Mouse (Mus musculus): ENCODE results near the gene Tbx3.

DNA sequence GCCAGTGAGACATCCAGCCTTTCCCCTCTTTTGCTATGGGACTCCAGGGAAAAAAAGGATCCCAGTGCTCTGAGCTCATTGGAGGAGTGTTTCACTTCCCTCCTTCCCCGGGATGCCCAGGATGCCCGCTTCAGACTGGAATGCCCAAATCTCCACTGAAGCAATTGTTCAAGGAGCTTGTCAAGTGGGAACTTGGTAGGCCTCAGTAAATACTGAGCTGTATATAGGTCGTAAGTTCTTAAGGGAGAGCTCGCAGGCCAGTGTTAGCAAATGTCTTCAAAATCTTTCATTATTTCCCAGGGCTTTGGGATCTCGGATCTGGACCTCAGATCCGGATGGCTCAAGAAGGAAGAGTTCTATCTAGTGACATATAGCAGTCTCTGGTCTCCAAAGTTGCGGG, 14.1 kb upstream of the Tbx3 start:
- TF ChIP-seq TCF12 (IDR thresholded peaks at IDR 0.05; ENCODE audit: insufficient read depth, poor library complexity, severe bottlenecking): no peak
- TF ChIP-seq MAX (IDR thresholded peaks at IDR 0.05; ENCODE audit: low read depth): no peak
- TF ChIP-seq POLR2A (IDR thresholded peaks at IDR 0.05; ENCODE audit: insufficient read length, low read depth): no peak
- no peak for TF ChIP-seq MYOD1 (IDR thresholded peaks at IDR 0.05; ENCODE audit: control insufficient read depth in 1 of 3, insufficient read length in 2 of 3, low read depth in 2 of 3)
- no peak for TF ChIP-seq TCF3 (IDR thresholded peaks at IDR 0.05; ENCODE audit: insufficient read length, low read depth)
- TF ChIP-seq MYOG (IDR thresholded peaks at IDR 0.05; ENCODE audit: control insufficient read depth in 1 of 3, insufficient read depth in 1 of 3, insufficient read length in 2 of 3, low read depth in 2 of 3): no peak
- TF ChIP-seq E2F4 (IDR thresholded peaks at IDR 0.05; ENCODE audit: insufficient read depth): no peak
- TF ChIP-seq CEBPB (IDR thresholded peaks at IDR 0.05; ENCODE audit: insufficient read depth, poor library complexity, severe bottlenecking): no peak
- no peak for TF ChIP-seq POLR2AphosphoS2 (IDR thresholded peaks at IDR 0.05; ENCODE audit: insufficient read length, low read depth)
- no peak for TF ChIP-seq SRF (IDR thresholded peaks at IDR 0.05; ENCODE audit: control insufficient read depth, insufficient read length, low read depth)

Data from myocyte (in vitro differentiated cells).